Comparison of ENCODE assay signal across 38 mouse cellular contexts in the genomic region with DNA sequence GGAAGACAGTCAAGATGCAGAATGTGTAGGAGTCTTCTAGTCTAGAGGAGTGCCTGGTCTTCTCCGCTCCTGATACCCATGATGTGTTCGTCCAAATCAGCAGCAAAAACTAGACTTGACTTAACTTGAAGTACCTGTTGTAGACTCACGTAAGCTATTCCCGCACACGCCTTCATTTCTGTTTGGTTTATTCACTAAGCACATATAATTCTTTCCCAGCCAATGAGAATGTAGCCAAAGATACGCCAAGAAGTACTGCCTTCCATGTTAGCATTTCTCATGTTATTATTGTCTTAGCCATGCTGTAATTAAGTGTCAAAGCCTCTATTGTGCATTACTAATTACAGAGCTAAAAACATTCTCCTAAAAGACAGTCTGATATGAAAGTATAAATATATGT. TPM values are rescaled to one million over a fixed set of nuclear protein-coding genes. Genes with fewer than 3 reads are reported as not detected.
"Had no signal": no experiment of that assay in that cellular context is flagged by ENCODE, and none has a peak within 500 bp of the region (broad histone marks: within the 10 kb centered on the region; RNA-seq: fewer than 3 reads in every experiment).

Gene Cldn17, minus strand, starts transcription at position 101 of the 400 bp plus-strand sequence.

- H3K4me2 ChIP-seq: limb, embryonic 12.5 days; limb, embryonic 13.5 days; limb, embryonic 15.5 days; liver, embryonic 11.5 days; liver, embryonic 12.5 days; liver, embryonic 13.5 days; liver, embryonic 15.5 days; lung, embryonic 14.5 days; lung, embryonic 15.5 days; midbrain, embryonic 11.5 days; midbrain, embryonic 12.5 days; midbrain, embryonic 13.5 days; midbrain, embryonic 15.5 days had no signal

- H3K4me3 ChIP-seq: limb, embryonic 10.5 days; limb, embryonic 12.5 days; limb, embryonic 13.5 days; limb, embryonic 15.5 days; liver, embryonic 12.5 days; liver, embryonic 13.5 days; liver, embryonic 15.5 days; lung, embryonic 15.5 days; megakaryocyte, embryonic 14.5 days; midbrain, embryonic 10.5 days; midbrain, embryonic 12.5 days; midbrain, embryonic 13.5 days; midbrain, embryonic 15.5 days; myocyte had no signal

- H3K36me3 ChIP-seq: limb, embryonic 10.5 days; limb, embryonic 12.5 days; limb, embryonic 13.5 days; limb, embryonic 15.5 days; liver, embryonic 12.5 days; liver, embryonic 13.5 days; liver, embryonic 15.5 days; lung, embryonic 15.5 days; midbrain, embryonic 10.5 days; midbrain, embryonic 12.5 days; midbrain, embryonic 13.5 days; midbrain, embryonic 15.5 days had no signal

- DNase-seq: left cerebral cortex, postnatal 4 days; liver; liver, embryonic 13.5 days; liver, postnatal 0 days; lung, adult 18-20 months; lung, adult 2 months; lung, embryonic 14.5 days; lung, postnatal 10 days; lung, postnatal 14 days; lung, postnatal 36 days; lung, postnatal 4 days; midbrain, embryonic 14.5 days had no signal

- H3K9me3 ChIP-seq: limb, embryonic 10.5 days; limb, embryonic 12.5 days; limb, embryonic 13.5 days; limb, embryonic 15.5 days; liver, embryonic 12.5 days; liver, embryonic 13.5 days; liver, embryonic 15.5 days; lung, embryonic 15.5 days; midbrain, embryonic 10.5 days; midbrain, embryonic 12.5 days; midbrain, embryonic 13.5 days; midbrain, embryonic 15.5 days had no signal

- ATAC-seq: liver, embryonic 12.5 days; liver, postnatal 0 days; lung, postnatal 0 days; midbrain, embryonic 13.5 days; midbrain, embryonic 15.5 days; midbrain, embryonic 16.5 days had no signal

- H3K27me3 ChIP-seq: limb, embryonic 12.5 days; limb, embryonic 13.5 days; limb, embryonic 15.5 days; liver, embryonic 12.5 days; liver, embryonic 13.5 days; liver, embryonic 15.5 days; lung, embryonic 15.5 days; megakaryocyte, embryonic 14.5 days; midbrain, embryonic 12.5 days; midbrain, embryonic 13.5 days; midbrain, embryonic 15.5 days had no signal

- H3K9ac ChIP-seq: limb, embryonic 12.5 days; limb, embryonic 13.5 days; limb, embryonic 15.5 days; liver, embryonic 12.5 days; liver, embryonic 13.5 days; liver, embryonic 14.5 days; liver, embryonic 15.5 days; liver, postnatal 0 days; lung, embryonic 14.5 days; lung, embryonic 15.5 days; midbrain, embryonic 12.5 days; midbrain, embryonic 13.5 days; midbrain, embryonic 15.5 days had no signal

- H3K4me1 ChIP-seq: limb, embryonic 10.5 days; limb, embryonic 12.5 days; limb, embryonic 13.5 days; limb, embryonic 15.5 days; liver, embryonic 12.5 days; liver, embryonic 13.5 days; liver, embryonic 15.5 days; lung, embryonic 15.5 days; megakaryocyte, embryonic 14.5 days; midbrain, embryonic 10.5 days; midbrain, embryonic 12.5 days; midbrain, embryonic 13.5 days; midbrain, embryonic 15.5 days had no signal

- H3K27ac ChIP-seq: limb, embryonic 10.5 days; limb, embryonic 12.5 days; limb, embryonic 13.5 days; limb, embryonic 15.5 days; liver, embryonic 12.5 days; liver, embryonic 13.5 days; liver, embryonic 14.5 days; liver, embryonic 15.5 days; lung, embryonic 15.5 days; macrophage; midbrain, embryonic 10.5 days; midbrain, embryonic 12.5 days; midbrain, embryonic 13.5 days; midbrain, embryonic 15.5 days had no signal

RNA-seq across cellular contexts. Expression of gene Cldn17, which starts in this region (rescaled TPM):
- polyA plus RNA-seq: limb, embryonic 10.5 days; limb, embryonic 11.5 days; limb, embryonic 12.5 days; limb, embryonic 13.5 days; limb, embryonic 14.5 days; liver, adult 2 months; liver, embryonic 11.5 days; liver, embryonic 12.5 days; liver, embryonic 13.5 days; liver, embryonic 14.5 days; liver, embryonic 15.5 days; liver, embryonic 16.5 days; liver, postnatal 0 days; lung, embryonic 14.5 days; lung, embryonic 15.5 days; lung, embryonic 16.5 days; lung, postnatal 0 days; macrophage; midbrain, embryonic 10.5 days; midbrain, embryonic 11.5 days; midbrain, embryonic 12.5 days; midbrain, embryonic 13.5 days; midbrain, embryonic 14.5 days; midbrain, embryonic 15.5 days; midbrain, embryonic 16.5 days; midbrain, postnatal 0 days; myocyte; neural tube, embryonic 11.5 days had no signal
